Mouse (Mus musculus) testis, adult 2 months (tissue): ENCODE data around the gene Nav1. TPM values are rescaled to one million over a fixed set of nuclear protein-coding genes. Genes with fewer than 3 reads are reported as not detected.

Source experiments
- H3K27ac ChIP-seq: fragments of 200-500 bp; 2 replicates; pipeline ENCODE4 v1.5.1; 2012; ENCODE audit warnings: low read depth, low read length; ENCODE audit not compliant: control insufficient read depth, insufficient read depth
- H3K27me3 ChIP-seq: fragments of 200-500 bp; 2 replicates; pipeline ENCODE4 v1.6.1; 2012; ENCODE audit warnings: mild to moderate bottlenecking, low read length, moderate library complexity; ENCODE audit not compliant: control insufficient read depth, insufficient read depth
- H3K36me3 ChIP-seq: fragments of 200-500 bp; 2 replicates; pipeline ENCODE4 v1.6.1; 2012; ENCODE audit warnings: mild to moderate bottlenecking, low read length; ENCODE audit not compliant: control insufficient read depth, insufficient read depth
- H3K4me1 ChIP-seq: fragments of 200-500 bp; 2 replicates; pipeline ENCODE4 v1.6.1; 2012; ENCODE audit warnings: low read length; ENCODE audit not compliant: control insufficient read depth, insufficient read depth
- H3K4me3 ChIP-seq: fragments of 200-500 bp; 2 replicates; pipeline ENCODE4 v1.5.1; 2012; ENCODE audit warnings: low read depth, mild to moderate bottlenecking, low read length, moderate library complexity, mixed read lengths; ENCODE audit not compliant: control insufficient read depth
- CTCF ChIP-seq: fragments of 200-500 bp; IDR thresholded peaks from 2 replicates; pipeline ENCODE4 v1.5.1; 2012; ENCODE audit warnings: low read depth, mild to moderate bottlenecking, inconsistent platforms, low read length, moderate library complexity; ENCODE audit not compliant: control insufficient read depth, insufficient read depth, insufficient replicate concordance
- POLR2A ChIP-seq: fragments of 200-500 bp; IDR thresholded peaks from 2 replicates; pipeline ENCODE4 v1.6.1; 2012; ENCODE audit warnings: low read depth, mild to moderate bottlenecking, inconsistent platforms, low read length, moderate library complexity; ENCODE audit not compliant: control insufficient read depth
- polyA plus RNA-seq: library from polyadenylated mRNA; depleted of rRNA; stranded (reverse); fragments of >200 nt; gene quantifications from 2 replicates; pipeline ENCODE4 v1.2.3, GENCODE M21; 2012; rRNA removed

Nav1 gene
- polyA plus RNA-seq, 1 experiment = 2.0 TPM

- Histone ChIP-seq H3K4me3 (no peak overlapping the region), H3K27me3 (no peaks in the 10 kb centered on the region), H3K27ac (no peak overlapping the region), H3K4me1 (no peaks in the 10 kb centered on the region), H3K36me3 (no peaks in the 10 kb centered on the region; the same call in 1 of the 2 replicates)
- TF ChIP-seq CTCF (no peak), POLR2A (no peak)
Measured at GRCm38 (mm10) chr1:135408973-135409372, 198.1 kb downstream of the Nav1 start.

GRCm38 (mm10) chr1:135405356-135405755 lies 201.7 kb downstream of the Nav1 start:
- Histone ChIP-seq H3K4me3 (no peak overlapping the region), H3K27ac (no peak overlapping the region), H3K36me3 (peaks cover 5% of the 10 kb centered on the region), H3K27me3 (no peaks in the 10 kb centered on the region), H3K4me1 (no peaks in the 10 kb centered on the region)
- TF ChIP-seq CTCF = no peak
- no peak for TF ChIP-seq POLR2A

GRCm38 (mm10) chr1:135401452-135402110 lies 205.5 kb downstream of the Nav1 start:
- TF ChIP-seq CTCF (no peak), POLR2A (no peak)
- H3K36me3 ChIP-seq = peaks cover 5% of the 10 kb centered on the region
- no peak overlapping the region for H3K27ac ChIP-seq

GRCm38 (mm10) chr1:135399466-135399865 lies 207.6 kb downstream of the Nav1 start:
- TF ChIP-seq CTCF = no peak
- no peak for TF ChIP-seq POLR2A
- Histone ChIP-seq H3K27ac (no peak overlapping the region), H3K36me3 (peaks cover 5% of the 10 kb centered on the region), H3K4me3 (no peak overlapping the region), H3K4me1 (no peaks in the 10 kb centered on the region), H3K27me3 (no peaks in the 10 kb centered on the region)

More at GRCm38 (mm10) chr1:135401452-135402110, 205.5 kb downstream of the Nav1 start:
- Histone ChIP-seq H3K4me3 (no peak overlapping the region), H3K4me1 (no peaks in the 10 kb centered on the region), H3K27me3 (no peaks in the 10 kb centered on the region)

GRCm38 (mm10) chr1:135385161-135385560 lies 221.9 kb downstream of the Nav1 start:
- Histone ChIP-seq H3K27ac (no peak overlapping the region), H3K27me3 (no peaks in the 10 kb centered on the region), H3K4me3 (no peak overlapping the region), H3K36me3 (peaks cover 8% of the 10 kb centered on the region), H3K4me1 (no peaks in the 10 kb centered on the region)
- TF ChIP-seq POLR2A (no peak), CTCF (no peak)

Other genes with a start within 250 kb of the Nav1 start
- 0.38 and 1.1 TPM in 2 replicates for gene Shisa4, start 232.1 kb downstream of the Nav1 start, polyA plus RNA-seq
- 37.5 and 38.7 TPM in 2 replicates for gene Ipo9, start 176.8 kb downstream of the Nav1 start, polyA plus RNA-seq
- gene Csrp1, start 112.8 kb upstream of the Nav1 start, polyA plus RNA-seq = 28.9 and 54.8 TPM in 2 replicates
- gene Phlda3, start 158.8 kb upstream of the Nav1 start, polyA plus RNA-seq = 3.2 and 5.4 TPM in 2 replicates
- 0.79 and 0.99 TPM in 2 replicates for gene Tnni1, start 172.1 kb upstream of the Nav1 start, polyA plus RNA-seq
- gene Lad1, start 211.3 kb upstream of the Nav1 start, polyA plus RNA-seq = 0.15 and 1.2 TPM in 2 replicates
- 2.2 and 2.3 TPM in 2 replicates for gene Tnnt2, start 229.1 kb upstream of the Nav1 start, polyA plus RNA-seq